Mouse (Mus musculus) MEL (cell line): Measurements from ENCODE around the gene Cyp4x1.

Experiments
- GABPA ChIP-seq: IDR thresholded peaks from 2 replicates; pipeline ENCODE4 v1.6.1; 2012; ENCODE audit warnings: low read depth, mild to moderate bottlenecking, inconsistent platforms, low read length, improper control_type of control experiment, moderate library complexity
- KAT2A ChIP-seq: conservative IDR thresholded peaks from 2 replicates; pipeline ENCODE4 v1.6.1; 2012; ENCODE audit warnings: low read depth, low read length, improper control_type of control experiment, inconsistent platforms
- MXI1 ChIP-seq: IDR thresholded peaks from 2 replicates; pipeline ENCODE4 v1.6.1; 2011; ENCODE audit warnings: mild to moderate bottlenecking, low read depth, low read length, improper control_type of control experiment
- POLR2A ChIP-seq, 2 experiments: IDR thresholded peaks; 2 replicates each; pipeline ENCODE4 v1.6.1; 2011 to 2012; ENCODE audit warnings: low read length in 2 of 2, mild to moderate bottlenecking in 2 of 2, control low read depth in 1 of 2, improper control_type of control experiment in 1 of 2, low read depth in 1 of 2, moderate library complexity in 1 of 2; ENCODE audit not compliant: control insufficient read depth in 1 of 2, insufficient read depth in 1 of 2, poor library complexity in 1 of 2

- TF ChIP-seq POLR2A (IDR thresholded peaks at IDR 0.05; ENCODE audit: control insufficient read depth in 1 of 2, insufficient read depth in 1 of 2, low read depth in 1 of 2, low read length in 2 of 2, poor library complexity in 1 of 2) (no peak), KAT2A (no peak), MXI1 (no peak), GABPA (no peak)
Measured at GRCm38 (mm10) chr4:115121162-115121561, 12.9 kb downstream of the Cyp4x1 start.
